Mouse (Mus musculus) heart, adult 9 months (tissue): ENCODE measurements at regions not wholly inside any gene's neighbourhood (a gene's known extent, or its start where the extent isn't known, plus 50 kb on each side); places are given as distances from the start of the nearest gene placed in this dataset.
"Not testable (repeated sequence)": the region's sequence is repeated elsewhere in the genome, so short reads cannot be mapped to it uniquely, and the experiment has no call there.

ENCODE experiments used
- DNase-seq, 2 experiments: peaks; one replicate each; pipeline ENCODE4 v3.0.0; 2022; ENCODE audit warnings: low spot score in 2 of 2

GRCm38 (mm10) chr14:48607131-48607530, 66.5 kb downstream of the Otx2 start:
- no peak for DNase-seq

- no peak for DNase-seq
Observed at GRCm38 (mm10) chr14:48603490-48603889, 70.1 kb downstream of the Otx2 start.

GRCm38 (mm10) chr14:48594334-48594733, 79.3 kb downstream of the Otx2 start:
- DNase-seq = no peak

- no peak for DNase-seq
Observed at GRCm38 (mm10) chr14:48593363-48593762, 80.3 kb downstream of the Otx2 start.

- DNase-seq = no peak
Observed at GRCm38 (mm10) chr14:48591483-48592230, 82.0 kb downstream of the Otx2 start.

- peak; percentile 5 to 8 for DNase-seq
Observed at GRCm38 (mm10) chr14:48590426-48590825, 83.2 kb downstream of the Otx2 start.

- DNase-seq = peak in 1 of 2 experiments; percentile 13
Observed at GRCm38 (mm10) chr14:48589702-48590325, 83.8 kb downstream of the Otx2 start.

- DNase-seq = no peak
Observed at GRCm38 (mm10) chr14:48585820-48586219, 87.8 kb downstream of the Otx2 start.

- no peak for DNase-seq
Observed at GRCm38 (mm10) chr14:48584571-48584970, 89.0 kb downstream of the Otx2 start.

- DNase-seq = no peak
Observed at GRCm38 (mm10) chr14:48583516-48583915, 90.1 kb downstream of the Otx2 start.

GRCm38 (mm10) chr14:48582080-48582479, 91.5 kb downstream of the Otx2 start:
- DNase-seq = no peak

- DNase-seq = not testable (repeated sequence)
Observed at GRCm38 (mm10) chr14:48581308-48581707, 92.3 kb downstream of the Otx2 start.

- no peak for DNase-seq
Observed at GRCm38 (mm10) chr14:48580396-48580795, 93.2 kb downstream of the Otx2 start.

- DNase-seq = peak in 1 of 2 experiments; percentile 7
Observed at GRCm38 (mm10) chr14:48579985-48580384, 93.6 kb downstream of the Otx2 start.
